Mouse (Mus musculus): ENCODE data around the gene Sppl3. TPM values are rescaled to one million over a fixed set of nuclear protein-coding genes. Genes with fewer than 3 reads are reported as not detected.

Gene Sppl3
- polyA plus RNA-seq, 1 experiment from 2014 or later = 16.6 TPM

DNA sequence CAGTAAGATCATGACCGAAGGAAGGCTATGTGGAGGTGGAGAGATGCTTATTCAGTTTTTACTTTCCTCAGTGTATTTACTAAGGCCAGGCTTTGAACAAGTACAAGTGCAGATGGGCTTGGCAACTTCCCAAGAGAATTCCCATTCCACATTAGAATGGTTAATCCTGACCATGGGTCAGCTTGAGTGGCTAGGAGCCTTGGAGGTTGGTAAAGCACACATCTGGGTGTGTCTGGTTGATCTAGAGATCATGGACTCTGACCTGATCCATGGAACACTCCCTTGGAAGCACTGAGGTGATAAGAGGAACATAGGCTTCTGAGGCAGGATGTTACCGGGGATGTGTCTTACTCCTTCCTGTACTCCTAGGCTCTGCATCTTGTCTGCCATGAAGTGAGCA, 21.7 kb downstream of the Sppl3 start:
- no peak overlapping the region for H3K9ac ChIP-seq (replicated peaks; ENCODE audit: low read depth)
- no peaks in the 10 kb centered on the region for H3K36me3 ChIP-seq (ENCODE audit: insufficient read depth, low read length)
- no peak overlapping the region for H3K27ac ChIP-seq (ENCODE audit: low read length)
- no peak overlapping the region for H3K4me3 ChIP-seq (ENCODE audit: low read depth, low read length)
- no peak for ATAC-seq
- H3K9me3 ChIP-seq (ENCODE audit: low read length) = no peaks in the 10 kb centered on the region
- WGBS = 79% methylated on average over 2 of the region's 2 CpGs
- peaks cover 5% of the 10 kb centered on the region; the same call in 1 of the 2 replicates for H3K4me1 ChIP-seq (ENCODE audit: insufficient read depth, low read depth, low read length)
- no peak for DNase-seq (ENCODE audit: low spot score)
- no peak for TF ChIP-seq EP300 (IDR thresholded peaks at IDR 0.05)
- TF ChIP-seq CTCF (IDR thresholded peaks at IDR 0.05) = no peak
- no peaks in the 10 kb centered on the region for H3K27me3 ChIP-seq (replicated peaks; ENCODE audit: insufficient read depth, low read length)
- H3K4me2 ChIP-seq (replicated peaks; ENCODE audit: low read depth, low read length) = no peak overlapping the region

GRCm38 (mm10) chr5:115035217-115035616, 24.3 kb downstream of the Sppl3 start:
- Histone ChIP-seq H3K27ac (ENCODE audit: low read length) (no peak overlapping the region), H3K36me3 (ENCODE audit: insufficient read depth, low read length) (no peaks in the 10 kb centered on the region), H3K27me3 (replicated peaks; ENCODE audit: insufficient read depth, low read length) (no peaks in the 10 kb centered on the region), H3K4me2 (replicated peaks; ENCODE audit: low read depth, low read length) (no peak overlapping the region), H3K9ac (replicated peaks; ENCODE audit: low read depth) (no peak overlapping the region), H3K4me3 (ENCODE audit: low read depth, low read length) (no peak overlapping the region), H3K9me3 (ENCODE audit: low read length) (no peaks in the 10 kb centered on the region), H3K4me1 (ENCODE audit: insufficient read depth, low read depth, low read length) (peaks cover 5% of the 10 kb centered on the region; the same call in 1 of the 2 replicates)
- TF ChIP-seq EP300 (IDR thresholded peaks at IDR 0.05) (no peak), CTCF (IDR thresholded peaks at IDR 0.05) (no peak)
- DNase-seq (ENCODE audit: low spot score) (no peak), ATAC-seq (no peak)
- WGBS = 64% methylated on average over 1 of the region's 1 CpGs

GRCm38 (mm10) chr5:115037099-115037498, 26.2 kb downstream of the Sppl3 start:
- Histone ChIP-seq H3K36me3 (ENCODE audit: insufficient read depth, low read length) (no peaks in the 10 kb centered on the region), H3K4me2 (replicated peaks; ENCODE audit: low read depth, low read length) (no peak overlapping the region), H3K9me3 (ENCODE audit: low read length) (no peaks in the 10 kb centered on the region), H3K9ac (replicated peaks; ENCODE audit: low read depth) (no peak overlapping the region), H3K4me3 (ENCODE audit: low read depth, low read length) (no peak overlapping the region), H3K27me3 (replicated peaks; ENCODE audit: insufficient read depth, low read length) (no peaks in the 10 kb centered on the region), H3K4me1 (ENCODE audit: insufficient read depth, low read depth, low read length) (peaks cover 5% of the 10 kb centered on the region; the same call in 1 of the 2 replicates), H3K27ac (ENCODE audit: low read length) (no peak overlapping the region)
- 88% methylated on average over 2 of the region's 2 CpGs for WGBS
- TF ChIP-seq CTCF (IDR thresholded peaks at IDR 0.05) (no peak), EP300 (IDR thresholded peaks at IDR 0.05) (no peak)
- DNase-seq (ENCODE audit: low spot score) (no peak), ATAC-seq (no peak)

GRCm38 (mm10) chr5:115040756-115041155, 29.8 kb downstream of the Sppl3 start:
- H3K36me3 ChIP-seq (ENCODE audit: insufficient read depth, low read length) = no peaks in the 10 kb centered on the region
- TF ChIP-seq EP300 (IDR thresholded peaks at IDR 0.05) (no peak), CTCF (IDR thresholded peaks at IDR 0.05) (no peak)
- H3K27me3 ChIP-seq (replicated peaks; ENCODE audit: insufficient read depth, low read length) = no peaks in the 10 kb centered on the region
- no peaks in the 10 kb centered on the region for H3K4me1 ChIP-seq (ENCODE audit: insufficient read depth, low read depth, low read length)
- H3K9me3 ChIP-seq (ENCODE audit: low read length) = no peaks in the 10 kb centered on the region
- H3K27ac ChIP-seq (ENCODE audit: low read length) = no peak overlapping the region
- DNase-seq (ENCODE audit: low spot score) (peak; percentile 68), ATAC-seq (no peak; the same call in 1 of the 2 replicates)
- no peak overlapping the region for H3K4me3 ChIP-seq (ENCODE audit: low read depth, low read length)
- no peak overlapping the region for H3K9ac ChIP-seq (replicated peaks; ENCODE audit: low read depth)
- WGBS = 42% methylated on average over 4 of the region's 4 CpGs
- H3K4me2 ChIP-seq (replicated peaks; ENCODE audit: low read depth, low read length) = no peak overlapping the region

DNA sequence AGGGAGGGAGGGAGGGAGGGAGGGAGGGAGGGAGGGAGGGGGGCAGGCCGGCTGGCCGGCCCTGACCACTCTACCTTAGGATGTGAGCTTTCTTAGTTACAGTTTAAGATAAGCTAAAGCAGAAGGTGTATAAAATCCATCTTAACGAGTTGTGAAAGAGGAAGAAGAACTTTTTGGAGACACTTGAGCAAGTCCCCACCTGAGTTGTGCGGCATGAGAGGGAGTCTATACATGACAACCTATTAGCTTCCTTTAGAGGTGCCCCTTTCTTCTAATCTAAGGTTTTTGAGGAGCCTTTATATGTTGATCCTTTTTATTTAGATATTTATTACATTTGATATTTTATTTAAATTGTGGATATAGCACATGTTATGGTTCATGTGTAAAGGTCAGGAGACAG, 32.7 kb downstream of the Sppl3 start:
- Histone ChIP-seq H3K27ac (ENCODE audit: low read length) (no peak overlapping the region), H3K4me1 (ENCODE audit: insufficient read depth, low read depth, low read length) (no peaks in the 10 kb centered on the region), H3K4me2 (replicated peaks; ENCODE audit: low read depth, low read length) (no peak overlapping the region), H3K27me3 (replicated peaks; ENCODE audit: insufficient read depth, low read length) (no peaks in the 10 kb centered on the region), H3K4me3 (ENCODE audit: low read depth, low read length) (no peak overlapping the region), H3K36me3 (ENCODE audit: insufficient read depth, low read length) (no peaks in the 10 kb centered on the region), H3K9me3 (ENCODE audit: low read length) (no peaks in the 10 kb centered on the region), H3K9ac (replicated peaks; ENCODE audit: low read depth) (no peak overlapping the region)
- DNase-seq (ENCODE audit: low spot score) (no peak), ATAC-seq (no peak)
- WGBS = 70% methylated on average over 4 of the region's 4 CpGs
- no peak for TF ChIP-seq CTCF (IDR thresholded peaks at IDR 0.05)
- TF ChIP-seq EP300 (IDR thresholded peaks at IDR 0.05) = no peak

GRCm38 (mm10) chr5:115045146-115045677, 34.3 kb downstream of the Sppl3 start:
- no peak for ATAC-seq
- WGBS = 75% methylated on average over 2 of the region's 2 CpGs

DNA sequence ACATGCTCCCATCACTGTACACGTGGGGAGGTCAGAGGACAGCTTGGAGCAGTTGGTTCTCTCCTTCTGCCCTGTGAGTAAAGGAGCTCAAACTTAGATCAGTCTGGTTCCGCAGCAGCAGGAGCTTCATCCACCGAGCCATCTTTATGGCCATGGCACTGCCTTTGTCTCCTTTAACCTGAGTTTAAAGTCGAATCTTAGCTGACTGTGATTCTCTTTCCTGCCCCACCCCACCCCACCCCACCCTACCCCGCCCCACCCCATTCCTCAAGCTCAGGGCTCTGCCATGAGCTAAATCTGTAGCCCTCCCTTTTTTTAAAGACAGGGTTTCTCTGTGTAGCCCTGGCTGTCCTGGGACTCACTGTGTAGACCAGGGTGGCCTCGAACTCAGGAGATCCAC, 38.8 kb downstream of the Sppl3 start:
- Histone ChIP-seq H3K4me1 (ENCODE audit: insufficient read depth, low read depth, low read length) (peaks cover 6% of the 10 kb centered on the region; the same call in 1 of the 2 replicates), H3K4me3 (ENCODE audit: low read depth, low read length) (no peak overlapping the region), H3K9me3 (ENCODE audit: low read length) (no peaks in the 10 kb centered on the region), H3K27ac (ENCODE audit: low read length) (no peak overlapping the region), H3K4me2 (replicated peaks; ENCODE audit: low read depth, low read length) (no peak overlapping the region), H3K36me3 (ENCODE audit: insufficient read depth, low read length) (no peaks in the 10 kb centered on the region), H3K27me3 (replicated peaks; ENCODE audit: insufficient read depth, low read length) (no peaks in the 10 kb centered on the region), H3K9ac (replicated peaks; ENCODE audit: low read depth) (no peak overlapping the region)
- TF ChIP-seq CTCF (IDR thresholded peaks at IDR 0.05) (no peak), EP300 (IDR thresholded peaks at IDR 0.05) (no peak)
- 78% methylated on average over 6 of the region's 6 CpGs for WGBS
- ATAC-seq = no peak
- DNase-seq (ENCODE audit: low spot score) = no peak

More at GRCm38 (mm10) chr5:115045146-115045677, 34.3 kb downstream of the Sppl3 start:
- Histone ChIP-seq H3K27ac (ENCODE audit: low read length) (no peak overlapping the region), H3K36me3 (ENCODE audit: insufficient read depth, low read length) (no peaks in the 10 kb centered on the region), H3K4me2 (replicated peaks; ENCODE audit: low read depth, low read length) (no peak overlapping the region), H3K9me3 (ENCODE audit: low read length) (no peaks in the 10 kb centered on the region), H3K27me3 (replicated peaks; ENCODE audit: insufficient read depth, low read length) (no peaks in the 10 kb centered on the region), H3K4me1 (ENCODE audit: insufficient read depth, low read depth, low read length) (no peaks in the 10 kb centered on the region), H3K9ac (replicated peaks; ENCODE audit: low read depth) (no peak overlapping the region), H3K4me3 (ENCODE audit: low read depth, low read length) (no peak overlapping the region)
- no peak for DNase-seq (ENCODE audit: low spot score)
- TF ChIP-seq CTCF (IDR thresholded peaks at IDR 0.05) (no peak), EP300 (IDR thresholded peaks at IDR 0.05) (no peak)

Measured in lung, postnatal 0 days (tissue).